Mouse (Mus musculus) kidney, adult 18-20 months (tissue): ENCODE results near the gene Nlrx1.
A peak's percentile ranks its signal among the peaks of the same experiment; 100 is the strongest.

Experiments used
- DNase-seq: peaks from one replicate; pipeline ENCODE4 v3.0.0; 2021

Nlrx1 gene

GRCm38 (mm10) chr9:44268027-44268360, 405 bp downstream of the Nlrx1 start:
- DNase-seq, result peak; percentile 93

- peak; percentile 40 for DNase-seq
These were observed 926 bp downstream of the Nlrx1 start for GRCm38 (mm10) chr9:44267319-44268026.

- no peak for DNase-seq
These were observed 1.7 kb downstream of the Nlrx1 start for GRCm38 (mm10) chr9:44266478-44267226.

GRCm38 (mm10) chr9:44261388-44261787, 7.0 kb downstream of the Nlrx1 start:
- no peak for DNase-seq

- DNase-seq, result no peak
These were observed 9.4 kb downstream of the Nlrx1 start for GRCm38 (mm10) chr9:44259014-44259413.

- no peak for DNase-seq
These were observed 12.2 kb downstream of the Nlrx1 start for GRCm38 (mm10) chr9:44256213-44256612.

GRCm38 (mm10) chr9:44255136-44255521, 13.3 kb downstream of the Nlrx1 start:
- DNase-seq, result no peak

- no peak for DNase-seq
These were observed 13.8 kb downstream of the Nlrx1 start for GRCm38 (mm10) chr9:44254508-44255135.

- DNase-seq, result no peak
These were observed 15.0 kb downstream of the Nlrx1 start for GRCm38 (mm10) chr9:44253441-44253840.

GRCm38 (mm10) chr9:44251314-44251713, 17.1 kb downstream of the Nlrx1 start, which contains the start of gene Pdzd3:
Pdzd3 (minus strand) TSS chr9:44251471.
- DNase-seq, result peak; percentile 75

- no peak for DNase-seq
These were observed 18.0 kb downstream of the Nlrx1 start for GRCm38 (mm10) chr9:44250445-44250844.

GRCm38 (mm10) chr9:44249181-44250146, 18.9 kb downstream of the Nlrx1 start:
- DNase-seq, result peak; percentile 77

GRCm38 (mm10) chr9:44247907-44248306, 20.5 kb downstream of the Nlrx1 start:
- no peak for DNase-seq

GRCm38 (mm10) chr9:44243621-44244020, 24.8 kb downstream of the Nlrx1 start:
- peak; percentile 36 for DNase-seq

GRCm38 (mm10) chr9:44241418-44241817, 27.0 kb downstream of the Nlrx1 start:
- no peak for DNase-seq

GRCm38 (mm10) chr9:44240911-44241310, 27.5 kb downstream of the Nlrx1 start:
- no peak for DNase-seq

- DNase-seq, result no peak
These were observed 28.0 kb downstream of the Nlrx1 start, which contains the start of gene Ccdc153 for GRCm38 (mm10) chr9:44240399-44240798. Ccdc153 (plus strand) TSS chr9:44240676.

- DNase-seq, result peak; percentile 51
These were observed 29.0 kb downstream of the Nlrx1 start for GRCm38 (mm10) chr9:44239447-44239846.

GRCm38 (mm10) chr9:44238501-44239190, 29.8 kb downstream of the Nlrx1 start:
- no peak for DNase-seq

GRCm38 (mm10) chr9:44237128-44237527, 31.3 kb downstream of the Nlrx1 start:
- peak; percentile 51 for DNase-seq

GRCm38 (mm10) chr9:44236601-44237000, 31.8 kb downstream of the Nlrx1 start:
- DNase-seq, result no peak
